Mouse (Mus musculus) lung, postnatal 0 days (tissue): ENCODE data around the gene Slc2a5.

ENCODE experiments used
- CTCF ChIP-seq: IDR thresholded peaks from 2 replicates; pipeline ENCODE4 v1.5.1; 2016; ENCODE audit warnings: antibody characterized with exemption, mild to moderate bottlenecking
- EP300 ChIP-seq: IDR thresholded peaks from 2 replicates; pipeline ENCODE4 v1.6.1; 2016; ENCODE audit warnings: antibody characterized with exemption, mild to moderate bottlenecking, control low read depth

DNA sequence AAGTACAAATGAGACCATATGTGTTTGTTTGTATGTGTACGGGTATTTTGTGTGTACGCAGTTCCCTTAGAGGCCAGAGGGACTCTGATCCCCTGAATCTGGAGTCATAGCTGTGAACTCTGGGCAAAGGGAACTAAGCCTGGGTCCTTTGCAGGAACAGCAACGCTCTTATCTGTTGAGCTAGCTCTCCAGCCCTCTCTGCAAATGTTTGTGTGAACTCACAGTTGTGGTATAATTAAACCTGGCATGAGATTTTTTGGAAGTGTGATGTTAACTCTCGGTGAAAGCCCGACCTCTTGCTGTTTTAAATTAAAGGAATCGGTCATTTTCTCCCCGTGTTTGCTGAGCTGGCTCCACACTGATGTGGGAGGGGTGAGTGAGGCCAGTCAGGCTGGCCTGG lies 13.4 kb upstream of the Slc2a5 start:
- no peak for TF ChIP-seq CTCF
- no peak for TF ChIP-seq EP300
